Mouse (Mus musculus) monocyte, adult 2 months (primary cell): ENCODE results near the gene 4930426L09Rik.
"Not testable (repeated sequence)": the region's sequence is repeated elsewhere in the genome, so short reads cannot be mapped to it uniquely, and the experiment has no call there.

ENCODE experiments used
- DNase-seq, 2 experiments: peaks; one replicate each; pipeline ENCODE4 v3.0.0; 2022; ENCODE audit warnings: low spot score in 2 of 2, low read depth in 1 of 2

Gene 4930426L09Rik

DNA sequence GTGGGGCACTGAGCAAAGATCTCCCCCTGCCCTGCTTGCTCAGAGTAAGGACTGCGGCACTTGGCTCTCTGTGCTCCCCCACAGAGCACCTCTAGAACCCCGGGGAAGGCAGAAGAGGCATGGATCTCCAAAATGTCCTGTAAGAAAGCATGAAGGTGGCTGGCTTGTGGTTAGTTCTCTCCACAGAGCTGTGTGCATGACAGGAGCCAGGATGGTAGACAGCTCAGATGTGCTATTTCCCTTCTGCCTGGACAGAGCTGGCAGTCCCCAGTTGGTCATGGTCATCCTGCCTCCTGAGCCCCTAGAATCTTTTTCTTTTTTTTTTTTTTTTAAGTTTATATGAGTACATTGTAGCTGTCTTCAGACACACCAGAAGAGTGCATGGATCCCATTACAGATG lies 27.7 kb upstream of the 4930426L09Rik start:
- DNase-seq, result no peak

DNA sequence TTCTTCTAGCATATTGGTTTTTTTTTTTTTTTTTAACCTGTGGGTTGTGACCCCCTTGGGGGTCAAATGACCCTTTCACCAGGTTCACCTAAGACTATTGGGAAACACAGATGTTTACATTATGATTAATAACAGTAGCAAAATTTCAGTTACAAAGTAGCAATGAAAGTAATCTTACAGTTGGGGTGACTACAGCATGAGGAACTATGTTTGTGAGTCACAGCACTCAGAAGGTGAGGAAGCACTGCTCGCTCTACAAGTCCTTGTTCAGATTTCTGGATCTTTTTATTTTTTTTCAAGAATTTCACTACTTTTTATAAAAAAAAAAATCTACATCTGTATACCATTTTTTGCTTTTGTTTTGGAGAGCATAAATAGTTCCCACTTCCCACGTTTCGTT lies 26.6 kb upstream of the 4930426L09Rik start:
- DNase-seq, result no peak

DNA sequence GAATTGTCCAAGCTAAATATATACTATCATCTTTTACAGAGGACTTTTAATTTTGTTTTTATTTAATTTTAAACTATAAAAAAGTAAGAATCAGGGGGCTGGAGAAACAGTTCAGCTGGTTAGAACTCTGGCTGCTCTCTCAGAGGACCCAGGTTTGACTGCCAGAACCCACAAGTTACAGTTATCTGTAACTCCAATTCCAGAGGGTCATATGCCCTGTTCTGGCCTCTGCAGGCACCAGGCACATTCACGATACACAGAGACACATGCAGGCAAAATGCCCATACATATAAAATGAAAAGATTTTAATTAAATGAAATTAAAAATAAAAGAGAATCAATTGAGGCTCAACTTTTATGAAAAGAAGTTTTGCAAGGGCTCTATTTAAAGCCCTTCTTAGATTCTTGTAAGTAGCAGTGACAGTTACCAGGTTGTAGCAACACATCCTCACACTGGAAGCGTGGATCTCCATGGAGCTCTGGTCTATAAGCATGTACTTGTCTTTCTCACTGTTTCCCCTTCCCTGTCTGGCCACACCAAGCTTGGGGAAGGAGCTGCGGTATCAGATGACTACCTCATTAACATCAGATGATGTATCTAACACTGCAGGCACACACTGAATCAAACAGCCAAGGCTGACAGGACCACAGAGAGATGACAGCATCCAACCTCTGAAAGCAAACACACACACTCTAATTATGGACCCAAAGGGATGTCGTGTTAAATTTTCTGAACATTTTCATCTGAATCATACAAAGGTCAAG lies 23.1 kb upstream of the 4930426L09Rik start:
- DNase-seq, result no peak

DNA sequence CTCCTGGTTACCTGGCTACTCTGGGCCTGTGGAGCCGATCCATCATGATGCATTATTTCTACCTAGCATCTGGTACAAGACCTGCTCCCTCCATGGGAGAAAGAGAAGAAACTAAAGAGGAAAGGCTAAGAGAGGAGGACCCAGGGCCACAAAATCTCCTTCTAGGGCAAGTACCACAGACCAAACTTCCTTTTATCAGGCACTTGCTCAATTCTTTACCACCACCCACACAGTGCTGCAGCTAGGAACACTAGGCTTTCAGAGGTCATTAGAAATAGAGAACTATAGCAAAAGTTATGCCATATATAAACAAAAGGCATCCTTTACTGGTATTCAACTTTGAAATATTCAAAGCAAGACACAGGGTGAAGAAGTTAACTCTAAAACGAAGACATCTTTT lies 22.0 kb upstream of the 4930426L09Rik start:
- DNase-seq, result peak in 1 of 2 experiments; percentile 44

DNA sequence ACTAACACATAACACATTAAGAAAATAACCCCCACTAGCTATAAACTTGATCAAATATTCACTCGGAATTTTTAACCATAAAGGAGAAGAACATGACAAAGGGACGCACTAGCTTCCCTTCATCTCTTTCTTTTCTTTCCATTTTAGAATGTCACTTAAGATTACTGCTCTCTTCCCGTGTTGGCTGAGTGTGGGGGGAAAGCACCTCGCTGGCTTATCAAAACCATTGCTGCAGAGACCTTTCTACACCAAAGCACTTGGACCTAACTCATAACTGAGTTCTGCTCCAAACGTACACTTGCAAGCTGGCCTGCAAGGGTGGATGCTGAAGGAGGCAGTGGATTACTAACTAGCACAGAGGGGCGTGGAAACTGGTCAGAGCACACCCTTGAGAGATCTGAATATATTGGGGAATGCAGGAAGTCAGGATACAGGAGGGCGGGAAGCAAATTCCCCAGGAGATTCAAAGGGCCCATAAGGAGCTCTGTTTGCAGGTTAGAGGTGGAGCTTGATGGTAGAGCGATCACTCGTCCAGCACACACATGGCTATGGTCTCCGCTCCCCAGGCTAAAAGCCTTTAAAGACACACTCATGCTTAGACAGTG lies 20.8 kb upstream of the 4930426L09Rik start:
- no peak for DNase-seq

DNA sequence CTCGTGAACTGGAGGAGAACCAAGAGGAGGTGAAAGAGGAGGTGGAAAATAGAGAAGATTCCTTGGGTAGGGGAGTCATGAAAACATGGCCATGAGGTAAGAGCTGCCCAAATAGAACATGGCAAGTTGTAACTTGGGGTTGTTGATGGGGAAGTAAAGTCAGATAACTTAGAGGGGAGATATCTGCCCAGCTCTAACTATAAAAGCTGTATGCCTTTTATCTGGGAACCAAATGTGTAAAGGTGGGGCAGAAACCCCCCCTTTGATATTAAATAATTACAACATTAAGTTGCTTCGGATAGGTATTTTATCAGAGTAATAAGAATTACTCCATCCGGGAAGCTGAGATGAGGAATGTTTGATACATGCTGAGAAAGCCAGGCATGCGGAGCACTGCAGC lies 19.1 kb upstream of the 4930426L09Rik start:
- no peak for DNase-seq

DNA sequence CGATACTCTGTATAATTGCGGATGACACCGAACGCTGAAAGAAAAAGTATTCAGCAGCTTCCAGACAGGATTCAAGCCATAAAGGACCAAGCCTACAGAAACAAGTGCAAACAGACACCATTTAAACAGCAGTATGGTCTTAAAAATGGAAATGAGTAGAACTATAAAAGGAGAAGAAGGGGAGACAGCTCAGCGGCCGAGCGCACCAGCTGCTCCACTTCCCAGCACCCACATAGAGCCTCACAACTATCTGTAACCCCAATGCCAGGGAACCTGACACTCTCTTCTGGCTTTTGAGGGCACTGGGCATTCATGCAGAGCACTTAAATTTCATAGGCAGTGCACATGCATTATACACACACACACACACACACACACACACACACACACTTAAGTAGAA lies 18.5 kb upstream of the 4930426L09Rik start:
- DNase-seq, result no peak

DNA sequence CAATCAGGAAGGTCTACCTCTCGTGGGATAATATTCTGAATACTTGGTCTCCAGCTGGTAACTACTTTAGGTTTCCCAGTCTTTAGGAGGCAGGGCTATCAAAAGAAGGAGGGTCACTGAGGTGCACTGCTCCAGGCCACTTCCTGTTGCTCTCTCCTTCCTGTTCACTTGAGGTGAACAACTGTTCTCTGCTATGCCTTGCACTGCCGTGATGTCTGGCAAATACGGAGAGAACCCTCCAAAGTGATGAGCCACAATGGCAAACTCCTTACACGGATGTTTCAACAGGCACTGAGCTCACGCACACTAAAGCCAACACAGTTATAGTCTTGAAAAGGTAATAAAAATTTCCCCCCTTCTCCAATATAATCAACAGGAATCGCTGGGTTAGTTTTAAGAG lies 15.6 kb upstream of the 4930426L09Rik start:
- no peak for DNase-seq

DNA sequence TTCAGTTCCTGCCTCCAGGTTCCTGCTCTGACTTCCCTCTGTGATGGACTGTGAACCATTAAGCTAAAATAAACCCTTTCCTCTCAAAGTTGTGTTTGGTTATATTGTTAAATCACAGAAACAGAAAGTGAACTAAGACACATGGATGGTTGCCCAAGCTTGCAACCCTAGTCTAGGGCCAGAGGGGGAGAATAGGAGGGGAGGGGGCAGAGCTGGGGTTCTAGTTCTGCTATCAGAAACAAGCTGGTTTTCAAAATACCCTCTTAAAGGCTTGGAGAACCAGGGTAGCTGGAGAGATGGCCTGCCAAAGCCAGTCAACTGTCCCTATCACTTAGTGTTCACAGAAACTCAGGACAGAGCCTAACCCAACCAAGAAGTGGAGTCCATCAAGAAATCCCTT lies 14.6 kb upstream of the 4930426L09Rik start:
- no peak for DNase-seq

DNA sequence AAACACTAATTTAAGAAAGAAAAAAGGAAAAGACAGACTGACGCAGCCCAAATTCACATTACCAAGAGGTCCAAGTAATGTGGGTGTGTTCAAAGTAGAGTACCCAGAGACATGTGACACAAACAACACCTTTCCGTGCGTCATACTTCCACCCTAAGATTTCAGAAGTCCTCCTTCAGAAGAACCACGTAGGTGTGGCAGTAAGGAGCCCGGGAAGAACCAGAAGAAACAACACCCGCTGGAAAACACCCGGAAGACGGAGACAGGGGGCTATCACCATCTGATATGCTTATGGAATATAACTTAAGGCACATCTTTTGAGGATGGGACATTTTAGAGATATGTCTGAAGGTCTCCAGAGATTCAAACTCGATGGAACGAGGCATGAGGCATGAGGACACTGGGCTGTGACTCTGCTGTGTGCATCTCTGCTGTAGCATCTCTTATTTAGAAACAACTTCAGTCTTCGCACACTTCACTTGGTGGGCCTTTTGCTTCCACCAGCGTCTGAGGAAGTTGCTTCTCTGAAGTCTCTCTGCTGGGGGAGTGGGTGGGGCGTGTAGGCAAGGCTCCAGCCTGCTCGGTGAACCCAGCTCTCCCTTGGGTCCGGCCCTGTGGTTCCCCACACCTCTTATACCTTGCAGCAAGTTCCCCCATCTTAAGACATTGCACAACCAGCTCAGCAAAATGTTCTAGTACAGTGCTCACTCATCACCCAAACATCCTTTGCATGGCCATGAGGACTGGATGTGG lies 13.9 kb upstream of the 4930426L09Rik start:
- DNase-seq, result peak; percentile 56 to 70

DNA sequence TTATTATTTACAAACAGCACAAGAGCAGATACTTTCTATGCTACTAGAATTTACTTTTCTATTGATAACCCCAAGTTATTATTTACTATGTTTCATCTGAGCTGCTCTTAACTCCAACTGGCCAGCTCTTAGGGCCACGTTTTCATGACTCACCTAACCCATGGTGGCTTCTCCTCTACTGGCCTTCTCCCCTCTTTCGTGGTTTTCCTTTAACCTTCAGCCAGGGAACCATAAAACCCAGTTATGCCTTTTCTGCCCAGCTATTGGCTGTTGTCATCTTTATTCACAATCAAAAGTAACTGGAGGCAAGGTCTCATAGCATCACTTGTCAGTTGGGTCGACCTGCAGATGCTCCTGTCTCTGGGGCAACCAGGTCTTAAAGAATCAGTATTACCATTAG lies 12.6 kb upstream of the 4930426L09Rik start:
- DNase-seq, result no peak

DNA sequence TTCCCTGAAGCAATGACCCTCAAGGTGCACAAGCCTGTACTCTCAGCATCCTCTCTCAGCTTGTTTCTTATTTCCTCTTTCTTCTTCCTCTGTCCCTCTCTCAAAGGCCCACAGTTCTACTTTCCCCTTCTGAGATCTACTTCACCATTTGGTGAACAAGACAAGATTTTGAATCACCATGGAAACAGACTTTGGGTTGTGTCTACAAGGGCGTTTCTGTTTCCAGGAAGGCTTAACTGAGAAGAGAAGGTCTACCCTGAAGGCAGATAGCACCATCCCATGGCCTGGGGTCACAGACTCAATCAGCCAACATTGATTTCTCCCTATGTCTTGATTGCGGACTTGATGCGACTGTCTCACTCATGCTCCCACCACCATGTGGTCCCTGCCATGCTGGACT lies 9.3 kb upstream of the 4930426L09Rik start:
- DNase-seq, result peak in 1 of 2 experiments; percentile 13

DNA sequence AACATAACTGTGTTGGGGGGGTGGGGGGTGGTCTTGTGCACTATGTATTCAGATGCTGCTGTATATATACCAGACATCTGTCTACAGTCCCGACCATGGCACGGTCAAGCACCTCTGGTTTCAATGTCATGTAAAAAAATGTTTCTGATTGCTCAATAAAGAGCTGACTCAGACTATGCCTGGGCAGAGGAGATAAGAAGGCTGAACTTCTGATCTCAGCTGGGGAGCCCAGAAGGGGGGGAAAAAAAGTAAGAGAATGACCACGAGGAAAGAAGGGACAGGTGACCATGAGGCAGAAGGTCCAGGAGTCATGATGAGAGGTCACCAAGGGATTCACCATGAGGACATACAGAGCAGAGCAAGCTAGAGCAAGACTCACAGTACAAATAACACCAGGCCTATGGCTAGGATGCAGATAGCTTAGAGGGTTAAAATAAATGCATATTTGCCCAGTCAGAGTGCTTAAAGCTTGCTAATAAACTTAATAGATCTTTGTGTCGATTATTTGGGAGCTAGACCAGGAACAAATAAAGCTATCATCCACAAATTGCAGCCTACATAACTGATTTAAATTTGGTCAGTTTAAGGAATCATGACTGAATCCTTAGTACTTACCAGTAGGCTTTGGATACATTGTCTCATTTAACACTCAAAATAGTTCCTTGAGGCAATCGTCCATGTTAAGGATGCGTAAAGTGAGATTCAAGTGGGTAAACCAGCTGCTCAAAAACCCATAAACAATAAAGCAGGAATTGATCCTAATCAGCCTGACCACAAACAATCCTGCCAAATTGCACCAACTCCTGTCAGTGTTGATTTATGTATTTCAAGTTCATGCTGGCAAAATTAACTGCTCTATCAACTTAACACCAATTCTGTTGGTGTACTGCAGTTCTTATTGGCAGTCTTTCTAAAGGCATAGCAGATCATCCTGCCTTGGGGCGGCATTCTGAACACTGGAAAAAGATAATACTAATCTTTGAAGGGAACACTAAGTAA lies 5.3 kb upstream of the 4930426L09Rik start:
- DNase-seq, result no peak

DNA sequence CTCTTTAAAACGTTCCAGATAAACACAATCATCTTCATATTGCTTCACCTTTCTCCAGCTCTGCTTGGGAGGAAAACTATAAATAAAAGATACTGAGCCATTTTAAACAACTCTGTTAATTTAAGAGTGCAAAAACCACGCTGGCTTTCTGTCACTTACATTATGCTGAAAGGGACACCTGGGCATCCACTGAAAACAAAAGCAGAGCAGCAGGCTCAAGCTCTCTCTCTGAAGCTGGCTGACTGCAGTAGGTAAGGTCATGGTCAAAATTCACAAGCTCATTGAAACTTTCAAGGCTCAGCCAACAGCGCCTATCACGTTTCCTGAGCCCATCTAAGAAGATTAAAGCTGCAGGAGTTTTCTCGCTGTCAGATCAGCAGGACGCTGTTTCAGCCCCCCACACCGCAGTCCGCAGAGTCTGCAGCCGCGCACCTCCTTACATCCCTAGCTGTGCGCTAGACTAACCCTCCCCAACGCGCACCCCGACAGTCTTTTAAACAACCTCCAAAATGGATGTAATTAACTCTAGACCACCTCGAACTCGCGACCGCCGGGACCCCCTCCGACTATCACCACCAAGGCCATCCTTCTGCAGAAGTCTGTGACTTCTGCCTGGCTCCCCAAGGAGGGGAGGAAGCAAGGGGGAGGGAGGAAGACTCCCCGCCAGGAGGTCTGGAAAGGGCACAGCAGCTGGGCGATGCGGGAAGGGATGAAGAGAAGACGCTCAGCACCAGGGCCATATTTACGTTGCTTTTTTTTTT lies 1.5 kb upstream of the 4930426L09Rik start:
- DNase-seq, result no peak

DNA sequence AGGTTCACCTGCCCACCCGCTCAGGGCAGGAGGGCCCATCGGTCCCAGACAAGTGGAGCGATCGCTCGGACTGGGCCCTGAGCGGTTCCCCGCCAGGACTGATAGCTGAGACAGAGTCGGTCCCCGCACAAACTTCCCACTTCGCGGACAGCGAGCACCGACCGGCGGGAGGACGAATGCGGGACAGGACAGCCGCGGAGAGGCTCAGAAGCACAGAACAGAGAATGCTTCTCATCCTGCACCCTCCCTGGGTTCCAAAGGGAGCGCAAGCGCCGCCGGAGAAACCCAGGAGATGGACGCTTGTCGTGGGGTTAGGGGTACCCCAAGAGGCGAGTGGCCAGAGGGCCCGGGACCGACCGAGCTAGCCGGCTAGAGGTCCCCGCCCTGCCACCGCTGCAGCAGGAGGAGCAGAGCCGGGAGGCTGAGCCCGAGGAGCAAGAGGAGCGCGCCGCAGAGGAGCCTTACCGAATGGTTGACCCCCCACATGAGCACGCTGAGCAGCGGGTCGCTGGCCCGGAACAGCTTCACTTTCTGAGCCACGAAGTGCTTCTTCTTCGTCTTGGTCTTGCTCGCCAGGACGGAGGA lies 664 bp upstream of the 4930426L09Rik start:
- peak in 1 of 2 experiments; percentile 25 for DNase-seq

DNA sequence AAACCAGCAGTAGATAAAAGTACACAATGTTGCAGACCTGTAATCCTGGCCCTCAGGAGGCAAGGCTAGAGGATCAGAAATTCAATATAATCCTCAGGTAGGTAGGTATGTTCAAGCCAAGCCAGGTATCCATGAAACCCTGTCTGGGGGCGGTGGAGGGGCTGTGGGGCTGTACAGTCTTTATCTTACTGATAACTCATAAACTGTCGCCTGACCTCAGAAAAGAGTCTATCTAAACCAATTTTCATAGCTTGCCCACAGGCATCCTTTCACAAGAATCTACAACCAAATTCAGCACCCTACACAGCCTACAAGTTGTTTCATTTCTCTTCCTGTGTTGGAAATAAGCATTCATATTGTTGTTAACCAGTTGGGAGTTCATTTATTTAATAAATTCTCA lies 1.3 kb downstream of the 4930426L09Rik start:
- DNase-seq, result no peak

DNA sequence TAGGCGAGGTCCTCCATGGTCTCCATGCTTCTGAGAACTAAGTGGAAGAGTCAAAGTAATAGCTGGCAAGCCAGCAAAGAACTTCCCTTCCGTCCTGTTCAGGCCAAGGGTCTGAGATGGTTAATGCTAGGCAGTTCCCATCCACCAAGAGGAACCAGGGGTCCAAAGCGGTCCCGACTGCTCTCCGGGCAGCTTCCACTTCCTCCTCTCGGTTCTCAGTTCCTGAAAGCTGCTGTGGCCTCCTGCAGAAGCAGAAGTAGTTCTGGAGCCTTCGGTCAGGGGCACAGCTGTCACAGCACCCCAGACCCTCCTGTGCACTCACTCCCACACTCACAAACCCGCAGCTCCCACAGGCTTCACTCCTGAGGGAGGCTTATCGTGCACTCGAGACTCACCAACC lies 6.7 kb downstream of the 4930426L09Rik start:
- DNase-seq, result peak; percentile 73 to 81

DNA sequence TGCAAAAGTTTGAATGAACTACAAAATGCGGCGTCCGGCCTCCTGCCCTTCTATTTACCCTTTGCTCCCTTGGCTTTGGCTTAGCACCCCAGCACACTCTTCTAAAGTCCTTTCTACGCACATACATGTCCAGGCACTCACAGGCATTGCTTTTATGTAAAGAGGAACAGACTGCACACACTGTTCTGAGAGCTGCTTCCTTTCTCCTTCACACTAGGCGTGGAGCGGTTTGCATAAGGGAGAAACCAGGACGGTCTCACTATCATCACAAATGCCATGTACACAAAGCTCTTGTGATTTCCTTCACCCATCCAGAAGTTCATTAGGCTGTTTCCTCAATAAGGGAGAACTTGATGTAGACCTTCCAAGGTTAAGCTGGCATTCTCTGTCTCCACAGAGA lies 8.0 kb downstream of the 4930426L09Rik start:
- no peak for DNase-seq

DNA sequence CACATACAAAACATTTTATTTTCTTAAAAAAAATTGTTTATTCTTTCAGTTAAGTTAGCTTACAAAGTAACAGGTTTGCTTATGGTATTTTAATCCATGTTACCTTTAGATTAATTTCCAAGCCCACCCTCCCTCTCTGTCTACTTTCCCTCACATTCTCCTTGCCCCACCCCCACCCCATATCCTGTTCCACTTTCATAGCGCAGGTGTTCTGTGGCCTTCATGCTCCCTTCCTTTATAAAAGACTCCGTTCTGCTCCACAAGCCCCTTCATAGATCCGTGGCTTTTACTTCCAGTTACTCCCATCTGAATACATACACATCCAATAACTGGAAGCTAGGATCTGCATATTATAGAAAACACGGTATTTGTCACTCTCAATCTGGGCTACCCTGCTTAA lies 9.4 kb downstream of the 4930426L09Rik start:
- no peak for DNase-seq

DNA sequence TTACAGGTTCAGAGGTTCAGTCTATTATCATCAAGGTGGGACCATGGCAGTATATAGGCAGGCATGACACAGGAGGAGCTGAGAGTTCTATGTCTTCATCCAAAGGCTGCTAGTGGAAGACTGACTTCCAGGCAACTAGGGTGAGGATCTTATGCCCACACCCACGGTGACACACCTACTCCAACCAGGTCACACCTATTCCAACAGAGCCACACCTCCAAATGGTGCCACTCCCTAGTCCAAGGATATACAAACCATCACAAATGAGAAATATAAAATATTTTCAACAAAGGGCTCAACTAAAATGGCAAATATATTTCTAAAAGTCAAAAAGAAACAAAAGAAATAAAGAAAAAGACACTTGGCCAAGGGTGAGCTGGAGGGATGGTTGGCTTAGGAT lies 12.4 kb downstream of the 4930426L09Rik start:
- not testable (repeated sequence) for DNase-seq
